Mouse (Mus musculus): ENCODE results near the gene Dkk3.

Dkk3 gene

DNA sequence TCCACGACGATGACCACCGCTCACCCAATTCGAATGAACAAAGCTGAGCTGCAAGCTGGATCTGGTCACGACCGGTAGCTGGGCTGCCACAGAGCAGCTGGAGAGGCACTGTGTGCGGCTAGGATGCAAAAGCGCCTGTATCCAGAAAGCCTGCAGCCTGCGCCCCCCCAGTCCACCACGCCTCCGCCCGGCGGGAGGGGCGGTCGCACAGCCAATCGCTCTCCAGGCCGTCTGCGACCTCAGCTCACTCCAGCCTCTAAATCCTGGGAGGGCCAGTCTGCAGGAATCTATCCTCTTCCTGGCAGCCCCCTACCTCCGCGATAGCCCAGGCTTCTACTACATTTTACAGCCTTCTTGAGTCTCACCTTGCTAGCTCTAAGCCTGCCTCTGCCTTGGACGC, at the start of gene Dkk3:
Gene Dkk3, minus strand, starts transcription at position 116 of the 400 bp plus-strand sequence.
- Histone ChIP-seq H3K36me3 (ENCODE audit: control insufficient read depth, insufficient read depth, low read length, poor library complexity, severe bottlenecking) (no peaks in the 10 kb centered on the region), H3K27me3 (ENCODE audit: control insufficient read depth, insufficient read depth, low read length, poor library complexity, severe bottlenecking) (no peaks in the 10 kb centered on the region; the same call in 1 of the 2 replicates)
- no peak for DNase-seq (ENCODE audit: low read depth, low spot score)

DNA sequence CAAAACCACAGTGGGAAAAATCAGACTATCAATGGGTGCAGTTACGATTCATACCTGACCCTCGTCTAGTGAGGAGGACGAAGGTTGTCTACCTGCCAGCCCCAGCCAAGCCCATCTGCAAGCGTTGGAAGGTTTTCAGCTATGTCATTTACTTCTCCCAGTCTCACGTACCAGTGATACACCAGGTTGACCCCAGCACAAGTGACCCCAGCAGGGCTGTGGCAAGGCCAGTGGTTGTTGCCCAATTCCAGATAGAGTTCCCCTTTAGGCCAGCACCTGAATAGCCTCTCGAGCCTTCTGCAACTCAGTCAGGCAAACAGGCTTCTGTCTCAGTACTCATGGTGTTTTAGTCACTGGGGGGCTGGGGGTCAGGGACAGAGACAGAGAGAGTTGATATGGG, 48.9 kb upstream of the Dkk3 start:
- no peaks in the 10 kb centered on the region for H3K36me3 ChIP-seq (ENCODE audit: control insufficient read depth, insufficient read depth, low read length, poor library complexity, severe bottlenecking)
- DNase-seq (ENCODE audit: low read depth, low spot score) = no peak
- no peaks in the 10 kb centered on the region for H3K27me3 ChIP-seq (ENCODE audit: control insufficient read depth, insufficient read depth, low read length, poor library complexity, severe bottlenecking)

DNA sequence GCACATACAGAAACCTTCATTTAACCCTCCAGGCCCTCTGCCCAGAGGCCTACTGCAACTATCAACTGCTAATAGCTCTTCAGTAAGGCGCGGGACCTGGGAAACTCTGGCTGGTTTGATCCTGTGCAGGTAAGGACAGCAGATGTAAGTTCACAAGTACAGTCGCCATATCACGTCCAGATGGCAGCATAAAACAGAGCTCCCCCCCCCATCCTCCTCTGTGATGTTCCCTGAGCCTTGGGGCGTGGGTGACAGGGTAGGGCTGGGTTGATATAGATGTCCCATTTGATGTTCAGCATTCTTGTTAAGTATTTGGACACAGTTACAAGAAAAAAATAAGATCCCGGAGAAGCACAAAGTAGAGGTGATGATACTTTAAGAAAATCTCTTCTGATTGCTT, 46.7 kb upstream of the Dkk3 start:
- no peaks in the 10 kb centered on the region for H3K27me3 ChIP-seq (ENCODE audit: control insufficient read depth, insufficient read depth, low read length, poor library complexity, severe bottlenecking)
- DNase-seq (ENCODE audit: low read depth, low spot score) = no peak
- H3K36me3 ChIP-seq (ENCODE audit: control insufficient read depth, insufficient read depth, low read length, poor library complexity, severe bottlenecking) = no peaks in the 10 kb centered on the region

DNA sequence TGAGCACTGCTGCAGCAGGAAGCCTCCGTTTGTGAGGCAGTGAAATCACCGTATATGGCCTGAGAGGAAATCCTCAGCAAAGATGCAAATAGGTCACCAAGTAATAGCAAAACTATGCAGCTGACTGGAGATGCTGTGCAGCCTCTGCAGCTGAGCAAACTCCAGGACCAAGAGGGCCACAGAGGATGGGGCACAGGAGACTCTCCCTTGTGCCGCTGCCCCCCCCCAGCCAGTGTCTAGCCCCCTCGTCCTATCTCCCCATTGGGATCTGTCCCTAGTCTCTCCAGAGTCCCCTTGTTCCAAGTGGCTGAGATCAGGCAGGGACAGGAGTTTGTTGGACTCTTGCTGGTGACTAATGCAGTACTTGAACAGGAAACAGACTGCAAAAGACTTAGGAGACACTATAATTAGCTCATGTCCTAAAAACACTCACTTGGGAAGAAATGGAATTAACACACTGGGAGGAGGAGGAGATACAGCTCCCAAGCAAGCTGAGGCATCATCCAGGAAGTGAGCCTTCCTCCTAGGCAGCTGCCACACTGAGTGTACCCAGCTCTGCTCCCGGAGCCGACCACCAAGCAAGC, 45.6 kb upstream of the Dkk3 start:
- Histone ChIP-seq H3K36me3 (ENCODE audit: control insufficient read depth, insufficient read depth, low read length, poor library complexity, severe bottlenecking) (no peaks in the 10 kb centered on the region), H3K27me3 (ENCODE audit: control insufficient read depth, insufficient read depth, low read length, poor library complexity, severe bottlenecking) (no peaks in the 10 kb centered on the region)
- no peak for DNase-seq (ENCODE audit: low read depth, low spot score)

DNA sequence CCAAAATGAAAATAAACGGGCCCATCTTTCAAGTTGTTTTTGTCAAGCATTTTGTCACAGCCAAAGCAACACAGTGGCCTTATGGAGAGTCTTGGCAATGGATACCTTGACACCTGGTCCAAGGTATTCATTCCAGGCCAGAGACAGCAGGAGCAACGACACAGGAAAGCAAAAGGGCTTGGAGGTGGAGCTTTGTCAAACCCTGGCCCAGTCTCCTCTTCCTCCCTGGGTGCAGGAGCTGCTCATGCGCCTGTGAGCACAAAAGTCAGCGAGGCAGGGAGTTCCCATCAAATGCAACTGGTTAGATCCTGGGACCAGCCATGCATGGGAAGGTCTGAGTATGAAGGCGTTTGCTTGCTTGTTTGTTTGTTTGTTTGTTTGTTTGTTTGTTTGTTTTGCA, 45.1 kb upstream of the Dkk3 start:
- no peak for DNase-seq (ENCODE audit: low read depth, low spot score)
- H3K27me3 ChIP-seq (ENCODE audit: control insufficient read depth, insufficient read depth, low read length, poor library complexity, severe bottlenecking) = no peaks in the 10 kb centered on the region

DNA sequence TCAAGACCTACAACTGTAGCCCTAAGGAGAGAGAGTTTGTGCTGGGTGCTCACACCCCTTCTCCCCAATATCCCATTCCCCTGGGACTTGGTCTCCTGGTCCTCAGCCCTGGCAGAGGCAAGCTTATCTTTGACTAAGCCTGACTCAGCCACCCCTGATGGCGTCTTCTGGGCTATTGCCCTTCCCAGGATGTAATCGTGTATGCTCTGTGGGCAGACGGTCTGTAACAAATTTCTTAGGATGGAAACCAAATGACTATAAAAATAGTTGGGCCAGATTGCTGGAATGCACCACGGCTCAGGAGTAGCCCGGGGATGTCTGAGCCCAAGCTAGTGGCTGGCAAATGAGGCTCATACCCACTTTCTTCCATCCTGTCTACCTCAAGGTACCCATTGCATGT, 44.0 kb upstream of the Dkk3 start:
- Histone ChIP-seq H3K27me3 (ENCODE audit: control insufficient read depth, insufficient read depth, low read length, poor library complexity, severe bottlenecking) (no peaks in the 10 kb centered on the region), H3K36me3 (ENCODE audit: control insufficient read depth, insufficient read depth, low read length, poor library complexity, severe bottlenecking) (no peaks in the 10 kb centered on the region)
- DNase-seq (ENCODE audit: low read depth, low spot score) = no peak

More for the DNA sequence above, 45.1 kb upstream of the Dkk3 start:
- no peaks in the 10 kb centered on the region for H3K36me3 ChIP-seq (ENCODE audit: control insufficient read depth, insufficient read depth, low read length, poor library complexity, severe bottlenecking)

DNA sequence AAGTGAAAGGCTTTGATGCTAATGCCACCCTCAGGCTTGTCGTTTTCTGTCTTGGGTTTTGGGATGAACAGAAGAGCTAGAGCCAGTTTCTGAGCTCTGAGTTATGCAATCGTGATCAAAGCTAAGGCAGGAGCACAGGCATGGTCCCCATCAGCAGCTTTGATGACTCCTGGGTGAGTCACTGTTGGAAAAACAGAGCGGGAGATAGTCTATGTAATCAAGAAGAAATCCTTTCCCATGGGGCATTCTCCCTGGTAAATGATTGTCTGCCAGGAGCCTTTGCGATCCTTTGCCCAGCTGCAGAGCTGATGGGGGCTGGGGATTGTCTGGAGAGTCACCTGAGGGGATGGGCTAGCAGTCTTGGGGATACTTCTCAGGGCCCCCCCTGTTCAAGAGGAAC, 43.3 kb upstream of the Dkk3 start:
- H3K27me3 ChIP-seq (ENCODE audit: control insufficient read depth, insufficient read depth, low read length, poor library complexity, severe bottlenecking) = no peaks in the 10 kb centered on the region
- no peak for DNase-seq (ENCODE audit: low read depth, low spot score)

DNA sequence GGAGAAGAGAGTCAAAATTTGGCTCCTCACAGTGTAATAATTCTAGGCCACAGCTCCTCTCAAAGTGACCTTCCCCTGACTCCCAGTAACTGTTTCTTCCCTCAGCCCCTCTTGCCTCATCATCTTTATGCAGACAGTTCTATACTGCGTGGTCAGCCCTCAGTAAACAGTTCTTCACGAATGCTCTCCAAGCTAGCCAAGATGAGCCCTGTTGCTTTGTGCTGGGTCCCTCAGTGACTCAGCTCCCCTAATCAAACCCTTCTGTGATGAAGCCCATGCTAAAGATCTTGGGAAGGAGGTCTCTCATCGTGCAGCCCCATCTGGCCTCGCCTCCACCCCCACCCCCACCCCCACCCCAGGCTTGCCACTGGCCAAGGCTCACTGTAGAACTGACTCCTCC, 41.9 kb upstream of the Dkk3 start:
- no peak for DNase-seq (ENCODE audit: low read depth, low spot score)
- H3K36me3 ChIP-seq (ENCODE audit: control insufficient read depth, insufficient read depth, low read length, poor library complexity, severe bottlenecking) = no peaks in the 10 kb centered on the region
- no peaks in the 10 kb centered on the region for H3K27me3 ChIP-seq (ENCODE audit: control insufficient read depth, insufficient read depth, low read length, poor library complexity, severe bottlenecking)

More for the DNA sequence above, 43.3 kb upstream of the Dkk3 start:
- H3K36me3 ChIP-seq (ENCODE audit: control insufficient read depth, insufficient read depth, low read length, poor library complexity, severe bottlenecking) = no peaks in the 10 kb centered on the region

DNA sequence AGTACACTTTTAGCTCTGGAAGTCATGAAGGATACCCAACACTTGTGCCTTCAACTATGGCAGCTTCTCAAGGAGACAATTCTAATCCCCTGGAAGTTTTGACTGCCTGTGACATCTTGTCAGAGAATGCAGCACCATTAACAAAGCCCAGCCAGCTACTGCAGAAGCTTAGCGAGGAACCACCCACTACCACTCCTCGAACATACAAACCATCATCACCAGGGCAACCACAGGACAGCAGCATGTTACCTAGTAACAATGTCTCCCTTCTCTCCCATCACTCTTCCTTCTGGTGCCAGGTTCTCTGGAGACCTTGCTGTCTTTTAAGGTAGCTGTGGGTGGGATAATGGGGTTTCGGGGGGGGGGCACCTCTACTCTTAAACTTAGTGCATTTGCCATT, 40.5 kb upstream of the Dkk3 start:
- no peak for DNase-seq (ENCODE audit: low read depth, low spot score)
- Histone ChIP-seq H3K36me3 (ENCODE audit: control insufficient read depth, insufficient read depth, low read length, poor library complexity, severe bottlenecking) (no peaks in the 10 kb centered on the region), H3K27me3 (ENCODE audit: control insufficient read depth, insufficient read depth, low read length, poor library complexity, severe bottlenecking) (no peaks in the 10 kb centered on the region)

DNA sequence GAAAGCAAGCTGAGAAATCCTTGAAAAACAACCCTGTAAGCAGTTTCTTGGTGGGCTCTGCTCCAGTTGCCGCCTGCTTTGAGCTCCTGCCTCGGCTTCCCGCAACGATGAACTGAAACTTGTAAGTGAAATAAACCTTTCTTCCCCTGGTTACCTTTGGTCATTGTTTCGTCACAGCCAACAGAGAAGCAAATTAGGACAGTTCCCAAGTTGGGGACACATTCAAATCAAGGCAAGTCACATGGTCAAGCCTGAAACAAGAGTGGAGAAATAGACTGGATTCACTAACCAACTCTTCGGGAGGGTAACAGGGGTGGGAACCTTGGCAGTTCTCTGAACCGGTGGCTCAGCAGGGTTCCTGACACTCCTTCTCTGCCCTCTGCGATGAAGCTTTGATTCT, 38.6 kb upstream of the Dkk3 start:
- no peaks in the 10 kb centered on the region for H3K27me3 ChIP-seq (ENCODE audit: control insufficient read depth, insufficient read depth, low read length, poor library complexity, severe bottlenecking)
- no peaks in the 10 kb centered on the region for H3K36me3 ChIP-seq (ENCODE audit: control insufficient read depth, insufficient read depth, low read length, poor library complexity, severe bottlenecking)
- no peak for DNase-seq (ENCODE audit: low read depth, low spot score)

DNA sequence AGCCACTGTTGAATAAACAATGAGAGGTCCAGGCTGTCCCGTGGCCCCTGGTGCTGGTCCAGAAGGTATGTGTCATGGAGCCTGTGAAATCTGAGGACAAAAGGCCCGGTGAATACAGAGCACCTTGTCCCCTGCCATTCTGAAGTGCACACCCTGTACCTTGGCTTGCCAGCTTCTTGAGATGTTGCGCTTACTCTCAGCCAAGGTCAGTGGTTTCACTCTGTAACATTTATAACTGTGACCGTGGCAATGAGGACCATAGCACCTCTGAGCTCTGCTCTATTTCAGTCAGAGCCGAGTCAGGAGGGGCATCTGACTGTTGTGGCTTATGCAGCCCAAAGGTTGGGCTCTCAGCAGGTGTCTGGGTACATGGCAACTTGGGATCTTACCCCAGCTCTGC, 35.4 kb upstream of the Dkk3 start:
- no peaks in the 10 kb centered on the region for H3K27me3 ChIP-seq (ENCODE audit: control insufficient read depth, insufficient read depth, low read length, poor library complexity, severe bottlenecking)

DNA sequence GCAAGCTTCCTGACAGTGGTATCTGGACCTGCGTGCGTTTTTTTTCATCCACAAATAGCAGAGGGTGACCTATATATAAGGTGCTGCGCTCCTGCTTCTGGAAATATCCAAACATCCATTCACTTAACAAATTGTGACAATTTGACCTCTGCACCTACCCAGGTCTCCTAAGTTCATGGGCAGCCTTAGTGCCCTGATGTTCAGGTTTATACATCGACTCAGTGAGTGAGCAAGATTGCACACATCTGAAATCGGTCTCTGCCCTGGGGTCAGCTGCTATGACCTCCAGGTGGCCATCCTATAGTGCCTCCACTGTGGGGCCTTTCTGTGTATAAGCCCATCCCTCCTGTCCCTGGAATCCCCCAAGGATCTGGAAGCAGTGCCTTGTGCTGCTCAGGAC, 33.9 kb upstream of the Dkk3 start:
- Histone ChIP-seq H3K36me3 (ENCODE audit: control insufficient read depth, insufficient read depth, low read length, poor library complexity, severe bottlenecking) (no peaks in the 10 kb centered on the region), H3K27me3 (ENCODE audit: control insufficient read depth, insufficient read depth, low read length, poor library complexity, severe bottlenecking) (no peaks in the 10 kb centered on the region)
- no peak for DNase-seq (ENCODE audit: low read depth, low spot score)

More for the DNA sequence above, 35.4 kb upstream of the Dkk3 start:
- no peak for DNase-seq (ENCODE audit: low read depth, low spot score)
- no peaks in the 10 kb centered on the region for H3K36me3 ChIP-seq (ENCODE audit: control insufficient read depth, insufficient read depth, low read length, poor library complexity, severe bottlenecking)

DNA sequence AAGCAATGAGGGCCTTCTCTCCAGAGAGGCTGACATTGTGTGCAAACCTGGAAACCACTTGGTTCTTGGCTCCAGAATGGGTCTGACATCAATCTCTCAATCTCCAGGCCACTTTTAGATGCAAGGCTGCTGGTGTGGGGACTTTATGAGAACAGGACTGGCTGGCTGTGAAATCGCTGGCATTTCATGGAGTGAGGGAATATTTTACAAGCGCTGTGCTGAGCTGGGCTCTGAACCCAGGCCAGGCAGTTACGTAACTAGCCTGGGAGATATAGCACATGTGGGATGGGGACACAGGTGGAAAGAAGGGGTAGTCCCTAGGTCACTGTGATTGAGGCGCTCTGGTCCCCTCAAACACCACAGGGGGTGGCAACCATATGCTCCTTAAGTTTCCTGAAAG, 33.4 kb upstream of the Dkk3 start:
- Histone ChIP-seq H3K27me3 (ENCODE audit: control insufficient read depth, insufficient read depth, low read length, poor library complexity, severe bottlenecking) (no peaks in the 10 kb centered on the region), H3K36me3 (ENCODE audit: control insufficient read depth, insufficient read depth, low read length, poor library complexity, severe bottlenecking) (no peaks in the 10 kb centered on the region)
- DNase-seq (ENCODE audit: low read depth, low spot score) = no peak

DNA sequence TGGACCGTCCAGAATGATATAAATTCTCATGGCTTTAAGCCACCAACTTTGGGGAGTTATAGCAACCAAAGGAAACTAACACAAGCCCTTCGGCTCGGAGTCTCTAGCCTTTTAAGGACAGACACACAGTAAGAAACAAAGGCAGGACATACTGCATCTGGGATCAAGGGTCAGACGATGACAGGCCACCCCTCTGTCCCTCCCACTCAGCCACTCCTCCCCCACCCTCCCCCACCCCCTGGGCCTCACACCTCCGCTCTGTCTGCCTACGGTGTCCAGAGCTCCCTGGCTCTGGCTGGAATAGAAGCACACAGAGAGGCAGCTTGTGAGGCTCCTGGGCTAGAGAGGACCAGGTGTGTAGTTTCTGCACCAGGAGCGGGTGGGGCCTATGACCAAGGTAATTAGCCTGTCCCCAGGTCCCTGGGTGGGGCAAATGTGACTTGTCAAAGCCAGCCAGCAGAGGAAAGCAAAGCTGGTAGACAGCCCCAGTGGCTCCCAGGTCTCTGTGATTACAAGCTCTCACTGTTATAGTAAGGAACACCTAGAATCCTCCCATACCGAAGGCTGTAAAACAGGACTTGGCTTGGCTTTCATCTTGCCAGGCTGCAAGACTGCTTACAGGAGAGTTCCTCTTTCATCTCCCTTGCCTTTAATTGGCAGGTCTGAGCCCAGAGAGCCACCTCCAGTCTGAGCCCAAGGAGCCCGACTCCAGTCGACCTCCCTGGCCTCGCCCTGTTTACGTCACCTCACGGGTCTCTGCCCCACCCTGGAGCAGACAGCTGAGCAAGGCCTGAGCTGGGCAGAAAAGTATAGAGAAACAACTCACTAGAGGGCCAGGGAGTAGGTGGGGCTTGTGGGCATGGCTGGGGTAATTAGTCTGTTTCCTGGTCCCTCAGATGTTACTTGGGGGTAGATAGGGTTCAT, 28.9 kb upstream of the Dkk3 start:
- no peaks in the 10 kb centered on the region for H3K36me3 ChIP-seq (ENCODE audit: control insufficient read depth, insufficient read depth, low read length, poor library complexity, severe bottlenecking)
- H3K27me3 ChIP-seq (ENCODE audit: control insufficient read depth, insufficient read depth, low read length, poor library complexity, severe bottlenecking) = no peaks in the 10 kb centered on the region
- DNase-seq (ENCODE audit: low read depth, low spot score) = no peak

DNA sequence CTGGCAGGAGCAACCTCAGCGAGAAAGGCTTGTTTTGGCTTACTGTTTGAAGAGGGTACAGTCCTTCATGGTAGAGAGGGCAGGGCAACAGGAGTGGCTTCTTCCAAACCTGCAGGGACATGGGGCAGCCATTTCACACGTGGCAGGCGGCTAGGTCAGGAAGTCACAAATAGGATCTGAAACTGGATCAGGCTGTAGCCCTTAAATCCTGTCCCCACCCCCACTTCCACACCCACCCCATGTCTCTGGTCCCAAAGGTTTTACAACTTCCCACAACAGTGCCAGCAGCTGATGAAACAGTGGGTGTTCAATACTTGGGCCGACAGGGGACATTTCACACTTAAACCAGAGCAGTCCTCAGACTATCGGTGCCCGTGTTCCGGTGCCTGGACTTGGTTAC, 28.0 kb upstream of the Dkk3 start:
- Histone ChIP-seq H3K27me3 (ENCODE audit: control insufficient read depth, insufficient read depth, low read length, poor library complexity, severe bottlenecking) (no peaks in the 10 kb centered on the region), H3K36me3 (ENCODE audit: control insufficient read depth, insufficient read depth, low read length, poor library complexity, severe bottlenecking) (no peaks in the 10 kb centered on the region)
- no peak for DNase-seq (ENCODE audit: low read depth, low spot score)
